Mouse (Mus musculus) heart, postnatal 0 days (tissue): Measurements from ENCODE around the gene Itprip. TPM values are rescaled to one million over a fixed set of nuclear protein-coding genes. Genes with fewer than 3 reads are reported as not detected.

Experiments
- ATAC-seq: fragments of 200-750 bp; cut with Nextera tagmentation; 2 replicates; pipeline ENCODE4 v1.8.0; 2017; ENCODE audit warnings: low read depth, moderate number of reproducible peaks, moderate library complexity; ENCODE audit not compliant: insufficient read depth
- DNase-seq: peaks from one replicate; pipeline ENCODE4 v3.0.0-alpha.2; 2016; ENCODE audit warnings: low spot score
- H3K27ac ChIP-seq: fragments of 300-500 bp; sonication (generic); 2 replicates; pipeline ENCODE4 v1.5.1; 2014; ENCODE audit warnings: low read depth, mild to moderate bottlenecking
- H3K27me3 ChIP-seq: fragments of 300-500 bp; sonication (generic); 2 replicates; pipeline ENCODE4 v1.6.1; 2014; ENCODE audit warnings: low read length, mixed read lengths; ENCODE audit not compliant: control insufficient read depth, insufficient read depth
- H3K36me3 ChIP-seq: fragments of 300-500 bp; sonication (generic); replicated peaks from 2 replicates; pipeline ENCODE4 v1.6.1; 2014; ENCODE audit warnings: low read length, mixed read lengths; ENCODE audit not compliant: control insufficient read depth, insufficient read depth
- H3K4me1 ChIP-seq: fragments of 300-500 bp; sonication (generic); 2 replicates; pipeline ENCODE4 v1.6.1; 2014; ENCODE audit warnings: antibody characterized with exemption; ENCODE audit not compliant: control insufficient read depth, insufficient read depth
- H3K4me2 ChIP-seq: fragments of 300-500 bp; sonication (generic); 2 replicates; pipeline ENCODE4 v1.6.1; 2014; ENCODE audit warnings: low read depth, mild to moderate bottlenecking, low read length, moderate library complexity
- H3K4me3 ChIP-seq: fragments of 300-500 bp; sonication (generic); 2 replicates; pipeline ENCODE4 v1.5.1; 2014; ENCODE audit warnings: low read depth, low read length
- H3K9ac ChIP-seq: fragments of 300-500 bp; sonication (generic); replicated peaks from 2 replicates; pipeline ENCODE4 v1.6.1; 2014; ENCODE audit warnings: low read depth, low read length, mixed read lengths
- H3K9me3 ChIP-seq: fragments of 300-500 bp; sonication (generic); replicated peaks from 2 replicates; pipeline ENCODE4 v1.6.1; 2016; ENCODE audit warnings: low read length; ENCODE audit not compliant: control insufficient read depth
- CTCF ChIP-seq: IDR thresholded peaks from 2 replicates; pipeline ENCODE4 v1.5.1; 2016; ENCODE audit warnings: antibody characterized with exemption, control low read depth, low read depth
- EP300 ChIP-seq: IDR thresholded peaks from 2 replicates; pipeline ENCODE4 v1.6.1; 2016; ENCODE audit warnings: antibody characterized with exemption, low read depth
- WGBS: fragments of 180-500 bp; shearing (Covaris S2); extraction: QIAGEN DNeasy Blood & Tissue Kit; methylation state at CpG from one replicate; pipeline ENCODE4 v1.1.7; 2014; 5-methylcytosine and 5-hydroxymethylcytosine counted together
- polyA plus RNA-seq: library from polyadenylated mRNA; unstranded; fragments of >200 nt; fragmentation: Nextera tagmentation; extraction: Ambion mirVana; gene quantifications from 2 replicates; pipeline ENCODE4 v1.2.1, GENCODE M21; 2015
- total RNA-seq: library from RNA; depleted of rRNA; stranded (reverse); fragments of >200 nt; gene quantifications from 2 replicates; pipeline ENCODE4 v1.2.3, GENCODE M21; 2014; ENCODE audit warnings: low replicate concordance

Gene Itprip
- total and polyA plus RNA-seq, 2 experiments from 2014 or later: 9.5 to 27.2 TPM

DNA sequence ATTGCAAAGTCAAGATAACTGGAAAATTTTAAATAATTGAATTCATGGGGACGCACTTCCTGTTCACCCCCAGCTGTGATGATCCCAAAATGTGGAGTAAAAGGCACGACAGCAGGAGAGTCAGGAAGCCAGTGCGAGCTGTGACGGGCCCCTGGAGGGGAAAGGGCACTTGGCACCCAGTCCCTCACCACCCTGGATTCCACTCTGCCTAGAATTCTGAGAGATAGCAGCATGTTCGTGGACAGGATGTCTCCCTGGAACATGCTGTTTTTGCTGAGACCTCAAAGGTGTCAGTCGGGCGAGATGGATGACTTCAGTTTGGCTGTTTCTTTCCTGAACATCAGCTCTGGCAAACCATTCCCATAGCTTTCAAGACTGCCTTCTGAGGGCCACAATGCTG, 6.7 kb upstream of the Itprip start:
- Histone ChIP-seq H3K4me3 (no peak overlapping the region), H3K9ac (no peak overlapping the region), H3K27me3 (no peaks in the 10 kb centered on the region), H3K4me1 (no peaks in the 10 kb centered on the region; the same call in 1 of the 2 replicates), H3K27ac (no peak overlapping the region), H3K36me3 (no peaks in the 10 kb centered on the region), H3K9me3 (0 out of 2 replicates have a peak, but pooled peaks cover 3% of the 10 kb centered on the region), H3K4me2 (no peak overlapping the region)
- DNase-seq (no peak), ATAC-seq (no peak)
- WGBS: 52% methylated on average over 7 of the region's 7 CpGs
- TF ChIP-seq CTCF (no peak), EP300 (no peak)

DNA sequence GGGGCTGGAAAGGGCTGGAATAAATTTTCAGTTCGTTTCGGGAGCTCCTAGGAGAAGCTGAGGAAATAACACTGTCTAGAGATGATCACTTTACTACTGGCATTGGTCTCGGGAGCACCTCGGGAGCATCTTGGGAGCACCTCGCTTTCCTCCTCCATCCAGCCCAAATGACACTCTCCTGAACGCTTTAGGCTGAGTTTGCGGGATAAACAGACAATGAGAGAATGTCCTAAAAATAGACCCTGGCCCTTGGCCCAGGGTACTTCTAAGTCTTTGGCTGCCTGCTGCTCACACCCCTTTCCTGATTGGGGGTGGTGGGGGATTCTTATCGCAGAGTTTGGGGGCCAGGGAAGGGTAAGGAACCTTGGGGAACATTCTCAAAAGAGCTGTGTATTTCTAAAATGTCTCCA, 872 bp upstream of the Itprip start:
- H3K4me1 ChIP-seq: peaks cover 8% of the 10 kb centered on the region
- H3K36me3 ChIP-seq: no peaks in the 10 kb centered on the region
- TF ChIP-seq CTCF (no peak), EP300 (no peak; the same call in 1 of the 2 replicates)
- 1% methylated on average over 8 of the region's 8 CpGs for WGBS
- peak overlapping the region; percentile 91 for H3K9ac ChIP-seq
- H3K27ac ChIP-seq: peak overlapping the region; percentile 98
- peak overlapping the region; percentile 86 for H3K4me2 ChIP-seq
- H3K9me3 ChIP-seq: no peaks in the 10 kb centered on the region
- ATAC-seq: peak; percentile 83
- DNase-seq: peak; percentile 94
- no peaks in the 10 kb centered on the region for H3K27me3 ChIP-seq
- peak overlapping the region; percentile 95 for H3K4me3 ChIP-seq

DNA sequence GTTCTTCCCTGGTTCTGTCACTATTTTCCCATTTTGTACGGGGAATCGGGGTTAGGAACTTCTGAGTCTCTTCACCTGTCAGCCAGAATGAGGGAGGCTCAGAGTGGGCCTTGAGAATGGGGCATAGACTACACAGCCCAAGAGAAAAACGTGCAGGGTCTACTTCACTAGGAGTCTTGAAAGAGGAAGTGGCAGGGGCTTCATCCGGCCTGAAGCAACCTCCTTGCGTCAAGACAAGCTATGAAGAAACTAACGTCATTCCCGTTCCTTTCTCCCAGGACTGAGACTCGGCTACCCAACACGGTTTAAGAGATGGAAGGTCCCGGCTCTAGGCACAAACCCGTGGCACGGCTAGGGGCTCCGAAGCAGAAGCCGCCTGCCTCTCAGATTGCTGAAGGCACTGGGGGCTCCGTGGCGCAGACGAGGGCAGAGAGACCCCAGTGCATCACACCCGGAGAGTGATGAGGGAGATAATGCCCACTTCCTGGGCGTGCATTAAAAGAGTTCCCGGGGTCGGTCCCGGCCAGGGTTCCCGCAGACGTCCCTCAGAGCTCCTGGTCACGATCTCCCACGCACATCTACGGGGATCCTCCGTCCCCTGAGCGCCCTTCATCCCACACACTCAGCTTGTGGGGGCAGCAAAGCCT, 521 bp downstream of the Itprip start:
- Histone ChIP-seq H3K9me3 (no peaks in the 10 kb centered on the region), H3K9ac (peak overlapping the region; percentile 91), H3K4me3 (peak overlapping the region; percentile 95), H3K4me2 (peak overlapping the region; percentile 86), H3K36me3 (no peaks in the 10 kb centered on the region), H3K27me3 (no peaks in the 10 kb centered on the region), H3K27ac (peak overlapping the region; percentile 98), H3K4me1 (peaks cover 8% of the 10 kb centered on the region)
- DNase-seq (peak; percentile 32), ATAC-seq (peak; percentile 6; the same call in 1 of the 2 replicates)
- WGBS: under 1% methylated on average over 29 of the region's 29 CpGs
- TF ChIP-seq CTCF: no peak
- no peak for TF ChIP-seq EP300

DNA sequence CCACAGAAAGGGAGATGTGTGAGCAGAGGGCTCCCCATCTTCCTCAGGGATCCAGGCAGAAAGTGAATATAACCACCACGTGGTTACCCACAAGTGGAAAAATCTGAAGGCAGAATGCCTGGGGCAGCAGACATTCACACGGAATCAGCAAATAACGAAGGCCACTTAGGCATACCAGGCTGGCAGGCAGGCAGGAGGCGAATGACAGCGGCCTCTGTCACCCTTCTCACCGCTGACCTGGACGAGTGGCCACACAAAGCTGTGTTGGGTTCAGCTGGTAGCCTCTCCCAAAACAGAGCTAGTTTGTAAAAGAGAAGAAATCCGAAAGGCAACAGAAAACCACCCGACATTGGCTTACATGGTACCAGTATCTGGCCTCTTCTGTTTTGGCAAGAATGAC, 1.1 kb downstream of the Itprip start:
- H3K36me3 ChIP-seq: no peaks in the 10 kb centered on the region
- H3K4me2 ChIP-seq: peak overlapping the region; percentile 86
- peaks cover 8% of the 10 kb centered on the region for H3K4me1 ChIP-seq
- DNase-seq (peak; percentile 51), ATAC-seq (no peak)
- H3K9me3 ChIP-seq: no peaks in the 10 kb centered on the region
- TF ChIP-seq CTCF (no peak), EP300 (no peak)
- H3K4me3 ChIP-seq: peak overlapping the region; percentile 95
- no peaks in the 10 kb centered on the region for H3K27me3 ChIP-seq
- H3K27ac ChIP-seq: peak overlapping the region; percentile 98
- peak overlapping the region; percentile 91 for H3K9ac ChIP-seq
- WGBS: 10% methylated on average over 9 of the region's 9 CpGs

DNA sequence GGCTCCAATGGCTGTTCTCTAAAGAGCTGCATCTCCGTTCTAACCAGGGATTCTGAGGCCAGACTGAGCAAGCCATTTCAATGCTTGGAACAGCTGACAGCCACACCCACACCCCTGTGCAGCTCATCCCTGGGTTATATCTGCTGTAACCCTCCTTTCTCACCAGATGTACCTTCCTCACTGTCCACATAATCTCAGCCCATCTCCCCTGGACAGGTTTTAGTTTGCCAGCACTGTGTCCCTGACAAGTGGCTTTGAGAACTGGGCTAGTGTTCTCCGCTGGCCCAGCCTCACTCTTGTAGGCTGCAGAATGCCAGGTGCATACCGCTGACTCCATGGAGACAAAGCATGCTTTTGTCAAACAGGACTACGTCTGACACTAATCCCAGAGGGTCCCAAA, 1.7 kb downstream of the Itprip start:
- 24% methylated on average over 4 of the region's 4 CpGs for WGBS
- Histone ChIP-seq H3K27ac (no peak overlapping the region), H3K4me3 (peak overlapping the region; percentile 95), H3K27me3 (no peaks in the 10 kb centered on the region), H3K4me2 (peak overlapping the region; percentile 86), H3K4me1 (peaks cover 8% of the 10 kb centered on the region), H3K9me3 (no peaks in the 10 kb centered on the region), H3K9ac (peak overlapping the region; percentile 91; the same call in 1 of the 2 replicates), H3K36me3 (no peaks in the 10 kb centered on the region)
- no peak for DNase-seq
- no peak for TF ChIP-seq CTCF
- TF ChIP-seq EP300: no peak
- ATAC-seq: no peak
